7 mouse cellular contexts compared by ENCODE assay signal in genomic region chr8:13493011-13493410, GRCm38 (mm10). TPM values are rescaled to one million over a fixed set of nuclear protein-coding genes. Genes with fewer than 3 reads are reported as not detected.
DNase-seq lines count a peak whose midpoint lies in the region; ATAC-seq lines count a peak whose summit lies in the region.

No protein-coding gene starts in this region.

- H3K4me3 ChIP-seq in midbrain, embryonic 10.5 days, result 0 out of 2 replicates have a peak overlapping the region, but pooled peaks have one; percentile 73

- DNase-seq in adrenal gland, postnatal 10 days, result peak; percentile 70
- DNase-seq in brain, adult 2 months (ENCODE audit: low read depth, low spot score), result peak; percentile 42
- peak; percentile 84 to 85 for DNase-seq in heart, adult 9 months (ENCODE audit: low spot score in 2 of 2)
- DNase-seq in kidney, adult 11 months, result peak; percentile 76
- DNase-seq in midbrain, embryonic 10.5 days (ENCODE audit: low spot score), result no peak
- DNase-seq in ovary, postnatal 14 days (ENCODE audit: low spot score), result no peak

- ATAC-seq in activated CD4-positive, CD25-positive, alpha-beta regulatory T cell, adult 4 months, result no peak

- H3K4me1 ChIP-seq in midbrain, embryonic 10.5 days, result peaks cover 34% of the 10 kb centered on the region

- 63% methylated on average over 11 of the region's 11 CpGs for WGBS in midbrain, embryonic 10.5 days

- no peak overlapping the region for H3K27ac ChIP-seq in midbrain, embryonic 10.5 days (replicated peaks)

- peaks cover 47% of the 10 kb centered on the region for H3K27me3 ChIP-seq in midbrain, embryonic 10.5 days (ENCODE audit: low read depth, poor library complexity, severe bottlenecking)

- H3K36me3 ChIP-seq in midbrain, embryonic 10.5 days, result no peaks in the 10 kb centered on the region

- H3K9me3 ChIP-seq in midbrain, embryonic 10.5 days (replicated peaks), result no peaks in the 10 kb centered on the region

RNA-seq across cellular contexts. Expression of gene Gas6, which starts 1.3 kb away (rescaled TPM):
- total RNA-seq in adrenal gland, postnatal 10 days (2021), result 10 to 100 TPM; 98.1 to 99.0 TPM
- 8.9 and 14.6 TPM in 2 replicates for polyA plus RNA-seq in midbrain, embryonic 10.5 days (2016; fragmentation: Nextera tagmentation; extraction: Ambion mirVana)
- polyA plus RNA-seq in activated CD4-positive, CD25-positive, alpha-beta regulatory T cell, adult 4 months (2017; shearing (Covaris generic)), result not detected

RNA-seq across cellular contexts. Expression of gene Tmem255b, which starts 58.0 kb away (rescaled TPM):
- total RNA-seq in adrenal gland, postnatal 10 days (2021), result 1 to 10 TPM; 3.4 to 5.3 TPM
- polyA plus RNA-seq in midbrain, embryonic 10.5 days (2016; fragmentation: Nextera tagmentation; extraction: Ambion mirVana), result 0.10 TPM in 1 of 2 replicates, not detected in the other
- not detected for polyA plus RNA-seq in activated CD4-positive, CD25-positive, alpha-beta regulatory T cell, adult 4 months (2017; shearing (Covaris generic))

Comparison
In these comparisons a context has a peak if more than half of its experiments do, and no peak if none do; other contexts are left out.
1. DNase-seq: peak in adrenal gland, postnatal 10 days (single experiment), brain, adult 2 months (single experiment), heart, adult 9 months (2 of 2) and kidney, adult 11 months (single experiment); none in midbrain, embryonic 10.5 days (single experiment) and ovary, postnatal 14 days (single experiment).